Mouse (Mus musculus) forebrain, postnatal 0 days (tissue): ENCODE measurements around the gene Trank1. TPM values are rescaled to one million over a fixed set of nuclear protein-coding genes. Genes with fewer than 3 reads are reported as not detected.

ENCODE experiments used
- ATAC-seq: fragments of 200-750 bp; cut with Nextera tagmentation; 2 replicates; pipeline ENCODE4 v1.8.0; 2017; ENCODE audit warnings: mild to moderate bottlenecking, moderate library complexity
- DNase-seq: peaks from one replicate; pipeline ENCODE4 v3.0.0-alpha.2; 2015
- H3K27ac ChIP-seq: fragments of 300-500 bp; sonication (generic); 2 replicates; pipeline ENCODE4 v1.5.1; 2014; ENCODE audit warnings: low read depth, mild to moderate bottlenecking, antibody characterized with exemption, low read length, moderate library complexity, mixed read lengths
- H3K27me3 ChIP-seq: fragments of 300-500 bp; sonication (generic); 2 replicates; pipeline ENCODE4 v1.6.1; 2014; ENCODE audit warnings: mild to moderate bottlenecking, low read length, mixed read lengths; ENCODE audit not compliant: insufficient read depth
- H3K36me3 ChIP-seq: fragments of 300-500 bp; sonication (generic); 2 replicates; pipeline ENCODE4 v1.6.1; 2014; ENCODE audit warnings: mild to moderate bottlenecking, moderate library complexity; ENCODE audit not compliant: insufficient read depth
- H3K4me1 ChIP-seq: fragments of 300-500 bp; sonication (generic); 2 replicates; pipeline ENCODE4 v1.6.1; 2014; ENCODE audit warnings: antibody characterized with exemption; ENCODE audit not compliant: insufficient read depth
- H3K4me2 ChIP-seq: fragments of 300-500 bp; sonication (generic); 2 replicates; pipeline ENCODE4 v1.6.1; 2014; ENCODE audit warnings: low read depth, mild to moderate bottlenecking, moderate library complexity
- H3K4me3 ChIP-seq: fragments of 300-500 bp; sonication (generic); 2 replicates; pipeline ENCODE4 v1.5.1; 2014; ENCODE audit warnings: low read depth, low read length, mixed read lengths
- H3K9ac ChIP-seq: fragments of 300-500 bp; sonication (generic); 2 replicates; pipeline ENCODE4 v1.6.1; 2014; ENCODE audit warnings: mild to moderate bottlenecking
- H3K9me3 ChIP-seq: fragments of 300-500 bp; sonication (generic); 2 replicates; pipeline ENCODE4 v1.6.1; 2016; ENCODE audit warnings: low read length
- CTCF ChIP-seq: sonication (generic); IDR thresholded peaks from 2 replicates; pipeline ENCODE4 v1.5.1; 2016; ENCODE audit warnings: antibody characterized with exemption, control low read depth, low read depth
- WGBS: fragments of 180-500 bp; shearing (Covaris S2); extraction: QIAGEN DNeasy Blood & Tissue Kit; methylation state at CpG from one replicate; pipeline ENCODE4 v1.1.7; 2014; 5-methylcytosine and 5-hydroxymethylcytosine counted together
- polyA plus RNA-seq: library from polyadenylated mRNA; unstranded; fragments of >200 nt; fragmentation: Nextera tagmentation; extraction: Ambion mirVana; gene quantifications from 2 replicates; pipeline ENCODE4 v1.2.1, GENCODE M21; 2015
- total RNA-seq: library from RNA; depleted of rRNA; stranded (reverse); fragments of >200 nt; gene quantifications from 2 replicates; pipeline ENCODE4 v1.2.3, GENCODE M21; 2014

Trank1 gene
- total and polyA plus RNA-seq, 2 experiments from 2014 or later, result 10.9 to 92.5 TPM

DNA sequence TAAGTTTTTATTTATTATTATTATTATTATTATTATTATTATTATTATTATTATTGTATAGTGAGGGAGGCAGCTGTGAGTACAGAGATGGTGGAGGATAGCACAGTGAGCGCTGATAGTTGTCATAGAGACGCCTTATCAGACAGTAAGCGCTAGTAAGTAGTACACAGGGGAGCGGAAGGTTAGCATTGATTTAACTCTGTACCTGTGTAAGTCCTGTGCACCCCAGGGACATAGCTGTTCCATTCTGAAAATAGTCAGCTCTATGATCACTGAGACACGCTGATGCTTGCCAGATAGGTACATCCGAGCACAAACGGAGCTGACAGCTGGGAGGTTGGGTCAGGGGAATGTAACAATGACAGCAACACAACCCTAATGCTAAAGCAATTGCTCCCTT is 39.7 kb downstream of the Trank1 start:
- no peak overlapping the region for H3K9ac ChIP-seq
- no peaks in the 10 kb centered on the region for H3K9me3 ChIP-seq
- 62% methylated on average over 7 of the region's 7 CpGs for WGBS
- TF ChIP-seq CTCF, result no peak
- H3K4me2 ChIP-seq, result peak overlapping the region; percentile 34; the same call in 1 of the 2 replicates
- no peak overlapping the region for H3K4me3 ChIP-seq
- no peaks in the 10 kb centered on the region for H3K4me1 ChIP-seq
- peak overlapping the region; percentile 66 for H3K27ac ChIP-seq
- H3K27me3 ChIP-seq, result no peaks in the 10 kb centered on the region
- DNase-seq (no peak), ATAC-seq (peak; percentile 82)
- H3K36me3 ChIP-seq, result no peaks in the 10 kb centered on the region

DNA sequence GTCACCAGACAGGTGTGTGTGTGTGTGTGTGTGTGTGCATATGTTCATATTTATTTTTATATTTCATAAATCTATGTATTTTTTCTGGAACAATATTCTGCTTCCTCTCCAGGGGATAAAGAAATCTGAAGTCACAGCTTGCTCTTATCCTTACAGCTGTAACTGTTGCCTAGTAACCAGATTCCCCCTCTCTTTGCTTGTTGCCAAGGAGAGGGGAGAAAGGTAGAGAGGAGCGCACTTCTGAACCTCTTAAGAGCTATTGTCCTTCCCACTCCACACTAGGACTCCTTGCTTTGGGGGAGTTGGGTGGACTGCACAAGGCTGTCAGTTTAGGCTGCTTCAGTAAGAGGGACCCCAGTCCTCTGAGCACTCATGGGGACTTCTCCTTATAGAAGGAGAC is 40.1 kb downstream of the Trank1 start:
- ATAC-seq (peak; percentile 94), DNase-seq (peak; percentile 57)
- Histone ChIP-seq H3K27me3 (no peaks in the 10 kb centered on the region), H3K27ac (peak overlapping the region; percentile 66), H3K4me3 (peak overlapping the region; percentile 12; the same call in 1 of the 2 replicates), H3K9ac (no peak overlapping the region), H3K9me3 (no peaks in the 10 kb centered on the region), H3K4me1 (no peaks in the 10 kb centered on the region), H3K36me3 (no peaks in the 10 kb centered on the region), H3K4me2 (peak overlapping the region; percentile 34)
- TF ChIP-seq CTCF, result no peak
- 8% methylated on average over 1 of the region's 1 CpGs for WGBS

DNA sequence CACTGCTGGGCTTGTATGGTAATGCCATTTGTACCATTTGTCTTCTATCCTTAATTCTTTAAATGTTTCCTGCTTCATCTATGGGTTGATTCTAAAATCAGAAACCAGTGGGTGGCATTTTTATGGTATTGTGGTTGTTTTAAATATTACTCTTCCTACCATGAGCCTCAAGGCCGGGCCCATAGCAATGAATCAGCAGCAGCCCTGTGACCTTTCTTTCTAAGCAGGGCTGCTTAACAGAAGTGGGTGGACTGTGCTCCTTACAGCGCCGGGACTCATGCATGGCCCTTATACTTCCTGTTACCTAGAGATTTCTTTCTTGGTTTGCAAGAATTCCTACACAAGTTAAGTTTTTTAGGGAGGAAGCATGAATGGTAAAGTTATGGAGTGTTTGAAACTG is 41.1 kb downstream of the Trank1 start:
- H3K27me3 ChIP-seq, result no peaks in the 10 kb centered on the region
- H3K27ac ChIP-seq, result no peak overlapping the region
- H3K9ac ChIP-seq, result no peak overlapping the region
- H3K4me2 ChIP-seq, result peak overlapping the region; percentile 34; the same call in 1 of the 2 replicates
- WGBS, result 81% methylated on average over 3 of the region's 3 CpGs
- ATAC-seq (no peak), DNase-seq (no peak)
- no peak overlapping the region for H3K4me3 ChIP-seq
- no peaks in the 10 kb centered on the region for H3K36me3 ChIP-seq
- no peak for TF ChIP-seq CTCF
- H3K4me1 ChIP-seq, result no peaks in the 10 kb centered on the region
- H3K9me3 ChIP-seq, result no peaks in the 10 kb centered on the region

DNA sequence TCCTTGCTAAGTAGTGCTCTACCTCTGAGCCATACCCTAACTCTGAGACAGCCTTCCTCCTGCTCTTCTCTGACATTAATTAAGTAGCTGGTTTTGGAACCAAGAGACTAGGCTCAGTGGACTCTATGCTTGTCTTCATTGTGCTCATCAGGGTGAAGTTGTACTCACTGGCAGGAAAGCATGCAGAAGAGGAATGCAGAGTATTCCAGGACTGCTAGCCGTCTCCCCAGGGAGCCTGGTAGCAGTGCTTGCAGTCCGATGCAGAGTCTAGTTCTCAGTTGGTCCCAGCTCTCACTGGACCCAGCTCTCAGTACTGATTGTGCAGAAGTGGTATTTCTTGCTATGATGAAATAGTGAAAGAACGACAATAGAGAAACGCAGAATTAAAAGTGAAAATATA is 43.5 kb downstream of the Trank1 start:
- H3K9me3 ChIP-seq, result no peaks in the 10 kb centered on the region

DNA sequence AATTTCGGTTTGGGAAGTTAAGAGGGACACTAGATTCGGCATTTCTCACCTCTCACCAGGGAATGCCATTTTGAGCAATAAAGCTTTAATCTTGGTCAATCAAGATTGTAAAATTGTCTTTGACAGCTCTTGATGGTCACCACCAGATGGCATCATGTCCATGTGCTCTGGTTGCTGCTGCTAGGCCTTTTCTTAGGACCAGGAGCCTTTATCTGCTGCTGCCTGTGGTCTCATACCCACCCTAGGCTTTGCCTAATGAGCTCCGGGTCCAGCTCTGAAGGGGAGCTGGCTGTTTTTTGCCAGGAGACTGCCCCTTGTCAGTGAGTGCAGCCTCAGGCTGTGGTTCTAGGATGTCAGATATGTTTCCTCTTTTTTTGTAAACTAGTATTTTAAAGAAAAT is 44.8 kb downstream of the Trank1 start:
- Histone ChIP-seq H3K9ac (no peak overlapping the region), H3K4me1 (no peaks in the 10 kb centered on the region), H3K27me3 (no peaks in the 10 kb centered on the region), H3K27ac (no peak overlapping the region), H3K4me3 (no peak overlapping the region), H3K4me2 (no peak overlapping the region), H3K36me3 (no peaks in the 10 kb centered on the region), H3K9me3 (no peaks in the 10 kb centered on the region)
- WGBS, result 36% methylated on average over 3 of the region's 3 CpGs
- peak; percentile 70 for DNase-seq
- peak; percentile 79 for TF ChIP-seq CTCF
- 0 out of 2 replicates have a peak, but pooled peaks have one; percentile 50 for ATAC-seq

More for the DNA sequence above, 43.5 kb downstream of the Trank1 start:
- Histone ChIP-seq H3K36me3 (no peaks in the 10 kb centered on the region), H3K27ac (no peak overlapping the region), H3K4me3 (no peak overlapping the region), H3K4me1 (no peaks in the 10 kb centered on the region), H3K4me2 (no peak overlapping the region), H3K27me3 (no peaks in the 10 kb centered on the region), H3K9ac (no peak overlapping the region)
- 54% methylated on average over 4 of the region's 4 CpGs for WGBS
- DNase-seq (no peak), ATAC-seq (no peak)
- no peak for TF ChIP-seq CTCF

DNA sequence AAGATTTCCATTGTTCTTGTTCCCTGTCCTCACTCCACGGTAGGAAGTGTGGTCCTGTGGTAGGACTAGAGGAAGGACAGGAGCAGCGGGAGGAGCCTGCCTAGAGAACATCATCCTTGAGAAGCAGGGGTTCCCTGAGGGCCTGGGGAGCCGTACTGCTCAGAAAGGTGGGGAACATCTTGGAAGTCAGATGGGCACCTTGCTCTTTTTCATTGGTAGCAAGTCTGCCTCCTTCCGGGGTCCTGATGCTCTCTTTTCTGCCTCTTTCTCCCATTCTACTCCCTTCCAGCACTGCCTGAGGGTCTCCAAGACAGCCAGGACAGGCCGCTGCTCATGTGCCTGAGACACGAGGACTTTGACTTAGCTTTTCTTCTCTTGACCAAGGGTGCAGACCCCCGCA is 52.1 kb downstream of the Trank1 start:
- Histone ChIP-seq H3K4me1 (no peaks in the 10 kb centered on the region), H3K9ac (no peak overlapping the region), H3K36me3 (peaks cover 3% of the 10 kb centered on the region), H3K9me3 (no peaks in the 10 kb centered on the region), H3K4me3 (no peak overlapping the region), H3K27me3 (no peaks in the 10 kb centered on the region), H3K27ac (no peak overlapping the region), H3K4me2 (no peak overlapping the region)
- DNase-seq (no peak), ATAC-seq (no peak)
- no peak for TF ChIP-seq CTCF
- WGBS, result 76% methylated on average over 7 of the region's 7 CpGs

DNA sequence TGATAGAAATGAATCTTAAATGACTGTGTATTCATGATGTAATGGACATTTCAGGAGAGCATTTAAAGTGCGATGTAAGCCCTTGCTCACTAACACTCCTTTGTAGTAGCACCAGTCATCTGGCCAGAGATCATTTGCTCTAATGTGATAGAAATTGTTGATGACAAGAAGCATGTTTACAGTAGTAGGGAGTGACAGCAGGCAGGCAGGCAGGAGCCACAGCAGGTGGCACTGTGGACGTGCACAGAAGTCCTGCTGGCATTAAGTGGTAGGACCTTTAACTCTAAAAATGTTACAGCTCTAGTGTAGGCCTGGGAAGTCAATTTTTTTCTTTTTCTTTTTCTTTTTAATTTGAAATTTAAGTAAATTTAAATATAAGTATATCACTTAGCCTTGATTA is 56.2 kb downstream of the Trank1 start:
- peak; percentile 32 for TF ChIP-seq CTCF
- Histone ChIP-seq H3K9ac (no peak overlapping the region), H3K4me3 (no peak overlapping the region), H3K4me2 (no peak overlapping the region), H3K27ac (no peak overlapping the region), H3K27me3 (no peaks in the 10 kb centered on the region), H3K36me3 (peaks cover 6% of the 10 kb centered on the region), H3K9me3 (no peaks in the 10 kb centered on the region), H3K4me1 (no peaks in the 10 kb centered on the region)
- 44% methylated on average over 2 of the region's 2 CpGs for WGBS
- ATAC-seq (peak; percentile 20; the same call in 1 of the 2 replicates), DNase-seq (no peak)
